Mouse (Mus musculus) adrenal gland, postnatal 36 days (tissue): ENCODE data around the gene Pigw. TPM values are rescaled to one million over a fixed set of nuclear protein-coding genes. Genes with fewer than 3 reads are reported as not detected.

Source experiments
- microRNA-seq: library from miRNA; unstranded; fragments of <30 nt; microRNA quantifications from one replicate; pipeline ENCODE4 v1.2.0, GENCODE M21; 2021
- total RNA-seq, 2 experiments: library from RNA; stranded (reverse); gene quantifications; 2 replicates each; pipeline ENCODE4 v1.2.3; 2021

The Pigw gene
- total RNA-seq, 2 experiments from 2014 or later = 9.1 to 10.3 TPM

Small RNA genes lying within 50 kb of the gene (microRNA-seq; reads per million reads assigned to microRNA genes)
- gene Gm23564 = not detected

Other genes with a start within 250 kb of the Pigw start
- 10 to 100 TPM; 14.7 to 22.1 TPM for gene Mrm1, start 60.8 kb downstream of the Pigw start, total RNA-seq
- gene Dhrs11, start 51.3 kb downstream of the Pigw start, total RNA-seq = 10 to 100 TPM; 36.4 to 45.0 TPM
- gene Ggnbp2, start 9.5 kb downstream of the Pigw start, total RNA-seq = 10 to 100 TPM; 66.6 to 71.7 TPM
- gene Myo19, start 137 bp downstream of the Pigw start, total RNA-seq = 10 to 100 TPM; 10.2 to 13.9 TPM
- 10 to 100 TPM; 12.0 to 15.3 TPM for gene Znhit3, start 36.1 kb upstream of the Pigw start, total RNA-seq
- 10 to 100 TPM in 1 of 2 experiments, 1 to 10 TPM in 1; 7.3 to 11.7 TPM for gene Car4, start 77.5 kb upstream of the Pigw start, total RNA-seq